Mouse (Mus musculus) bone marrow, adult 2 months (tissue): ENCODE results near the gene Fam166a. TPM values are rescaled to one million over a fixed set of nuclear protein-coding genes. Genes with fewer than 3 reads are reported as not detected.

Experiments
- H3K27ac ChIP-seq: fragments of 200-500 bp; 2 replicates; pipeline ENCODE4 v1.5.1; 2012; ENCODE audit warnings: low read depth, mild to moderate bottlenecking, control low read depth, inconsistent platforms, low read length; ENCODE audit not compliant: control insufficient read depth, poor library complexity, insufficient read depth
- H3K4me1 ChIP-seq: fragments of 200-500 bp; 2 replicates; pipeline ENCODE4 v1.6.1; 2011; ENCODE audit warnings: low read length; ENCODE audit not compliant: control insufficient read depth, insufficient read depth
- H3K4me3 ChIP-seq: fragments of 200-500 bp; replicated peaks from 2 replicates; pipeline ENCODE3; 2011; ENCODE audit warnings: mild to moderate bottlenecking, low read depth, low read length, control low read depth; ENCODE audit not compliant: control insufficient read depth
- CTCF ChIP-seq: fragments of 200-500 bp; IDR thresholded peaks from 2 replicates; pipeline ENCODE4 v1.5.1; 2011; ENCODE audit warnings: low read length, control low read depth; ENCODE audit not compliant: control insufficient read depth, insufficient read depth
- POLR2A ChIP-seq: fragments of 200-500 bp; IDR thresholded peaks from 2 replicates; pipeline ENCODE4 v1.6.1; 2011; ENCODE audit warnings: low read depth, mild to moderate bottlenecking, control low read depth, low read length, borderline replicate concordance; ENCODE audit not compliant: control insufficient read depth
- WGBS: fragments of 180-500 bp; shearing (Covaris S2); methylation state at CpG from one replicate; pipeline ENCODE4 v1.1.7; 2018; 5-methylcytosine and 5-hydroxymethylcytosine counted together
- polyA plus RNA-seq: library from polyadenylated mRNA; stranded (reverse); fragments of >200 nt; gene quantifications from 2 replicates; pipeline ENCODE4 v1.2.4, GENCODE M21; 2011; ENCODE audit warnings: low replicate concordance; ENCODE audit not compliant: missing spikeins, insufficient read depth, insufficient read length

Fam166a gene
- polyA plus RNA-seq, 1 experiment = not detected

- WGBS = 51% methylated on average over 7 of the region's 7 CpGs
- Histone ChIP-seq H3K4me3 (no peak overlapping the region), H3K4me1 (peaks cover 3% of the 10 kb centered on the region; the same call in 1 of the 2 replicates), H3K27ac (no peak overlapping the region)
- no peak for TF ChIP-seq CTCF
- TF ChIP-seq POLR2A = no peak
Observed at GRCm38 (mm10) chr2:25174866-25175689, 43.5 kb upstream of the Fam166a start.

- H3K27ac ChIP-seq = no peak overlapping the region
- 92% methylated on average over 4 of the region's 4 CpGs for WGBS
Observed at GRCm38 (mm10) chr2:25175690-25176078, 42.9 kb upstream of the Fam166a start.

GRCm38 (mm10) chr2:25176573-25176972 is 42.0 kb upstream of the Fam166a start:
- Histone ChIP-seq H3K4me1 (peaks cover 1% of the 10 kb centered on the region; the same call in 1 of the 2 replicates), H3K4me3 (no peak overlapping the region), H3K27ac (no peak overlapping the region)
- no peak for TF ChIP-seq POLR2A
- TF ChIP-seq CTCF = no peak
- 82% methylated on average over 6 of the region's 6 CpGs for WGBS

More at GRCm38 (mm10) chr2:25175690-25176078, 42.9 kb upstream of the Fam166a start:
- TF ChIP-seq CTCF = no peak
- TF ChIP-seq POLR2A = no peak
- Histone ChIP-seq H3K4me3 (no peak overlapping the region), H3K4me1 (peaks cover 1% of the 10 kb centered on the region; the same call in 1 of the 2 replicates)

- peaks cover 1% of the 10 kb centered on the region; the same call in 1 of the 2 replicates for H3K4me1 ChIP-seq
- 77% methylated on average over 4 of the region's 4 CpGs for WGBS
Observed at GRCm38 (mm10) chr2:25177076-25177475, 41.5 kb upstream of the Fam166a start.

GRCm38 (mm10) chr2:25177685-25178084 is 40.9 kb upstream of the Fam166a start:
- TF ChIP-seq POLR2A (no peak), CTCF (no peak)

More at GRCm38 (mm10) chr2:25177076-25177475, 41.5 kb upstream of the Fam166a start:
- Histone ChIP-seq H3K27ac (no peak overlapping the region), H3K4me3 (no peak overlapping the region)
- no peak for TF ChIP-seq POLR2A
- TF ChIP-seq CTCF = no peak

GRCm38 (mm10) chr2:25178285-25178972 is 40.1 kb upstream of the Fam166a start:
- peaks cover 1% of the 10 kb centered on the region; the same call in 1 of the 2 replicates for H3K4me1 ChIP-seq
- 66% methylated on average over 10 of the region's 10 CpGs for WGBS

More at GRCm38 (mm10) chr2:25177685-25178084, 40.9 kb upstream of the Fam166a start:
- peaks cover 1% of the 10 kb centered on the region; the same call in 1 of the 2 replicates for H3K4me1 ChIP-seq
- H3K27ac ChIP-seq = no peak overlapping the region
- no peak overlapping the region for H3K4me3 ChIP-seq
- WGBS = 73% methylated on average over 6 of the region's 6 CpGs

GRCm38 (mm10) chr2:25179566-25180217 is 38.9 kb upstream of the Fam166a start:
- Histone ChIP-seq H3K4me1 (peaks cover 1% of the 10 kb centered on the region; the same call in 1 of the 2 replicates), H3K27ac (no peak overlapping the region), H3K4me3 (no peak overlapping the region)
- 71% methylated on average over 15 of the region's 15 CpGs for WGBS
- TF ChIP-seq CTCF (no peak), POLR2A (no peak)

More at GRCm38 (mm10) chr2:25178285-25178972, 40.1 kb upstream of the Fam166a start:
- H3K4me3 ChIP-seq = no peak overlapping the region
- no peak overlapping the region for H3K27ac ChIP-seq
- TF ChIP-seq CTCF (no peak), POLR2A (no peak)
